ENCODE assay signal across 24 mouse cellular contexts in the genomic region with DNA sequence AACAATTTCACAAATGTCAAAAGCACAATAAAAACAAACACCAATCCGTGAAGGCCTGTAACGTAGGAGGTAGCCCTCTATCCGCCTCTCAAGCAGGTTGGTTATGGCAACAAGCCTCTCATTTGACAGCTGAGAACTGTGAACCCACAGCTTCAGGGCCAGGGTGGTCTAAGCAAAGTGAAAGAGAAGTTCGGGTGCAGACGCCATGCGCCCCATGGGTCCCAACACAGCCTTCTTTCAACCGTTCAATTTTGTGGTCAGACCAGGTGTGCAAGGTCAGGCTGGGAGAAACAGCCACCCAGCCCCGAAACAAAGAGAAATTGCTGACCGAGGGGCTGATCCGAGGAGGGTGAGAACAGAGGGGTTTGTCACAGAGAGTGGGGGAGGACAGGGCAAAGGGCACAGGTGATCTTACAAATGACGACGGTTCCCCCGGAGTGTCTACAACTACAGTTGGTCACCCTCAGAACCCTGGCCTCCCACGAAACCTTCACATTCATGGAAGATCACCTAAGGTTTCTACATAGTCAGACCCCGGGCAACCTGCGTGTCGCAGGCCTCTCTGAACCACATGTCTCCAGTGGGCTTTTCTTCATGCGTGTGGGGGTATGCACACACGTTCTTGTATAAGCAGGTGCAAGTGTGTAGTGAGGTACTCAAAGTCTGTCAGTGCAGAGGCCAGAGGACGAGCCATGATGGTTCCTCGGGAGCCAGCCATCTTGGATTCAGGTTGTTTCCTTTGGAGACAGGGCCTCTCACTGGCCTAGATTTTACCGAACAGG.
DNase-seq lines count a peak whose midpoint lies in the region; ATAC-seq and TF ChIP-seq lines count a peak whose summit lies in the region.
"Had no signal": no experiment of that assay in that cellular context is flagged by ENCODE, and none has a peak within 500 bp of the region (broad histone marks: within the 10 kb centered on the region; RNA-seq: fewer than 3 reads in every experiment).

No protein-coding gene starts in this region.

- no peak for ATAC-seq in heart, postnatal 0 days (ENCODE audit: insufficient read depth, low read depth)
- ATAC-seq in forebrain, embryonic 16.5 days: no peak
- ATAC-seq in CD4-positive, CD25-positive, alpha-beta regulatory T cell, adult 4 months: no peak
- ATAC-seq: hindbrain, embryonic 16.5 days; intestine, embryonic 16.5 days had no signal

- H3K4me3 ChIP-seq in heart, postnatal 0 days (ENCODE audit: low read depth, low read length): no peak overlapping the region
- H3K4me3 ChIP-seq in forebrain, embryonic 16.5 days (replicated peaks; ENCODE audit: low read length): no peak overlapping the region
- H3K4me3 ChIP-seq: heart, embryonic 13.5 days; left cerebral cortex, adult 2 months; limb, embryonic 15.5 days; midbrain, embryonic 12.5 days had no signal

- DNase-seq in heart, postnatal 0 days (ENCODE audit: low spot score): no peak
- no peak for DNase-seq in heart, postnatal 10 days
- DNase-seq in thymus, adult 18-20 months: peak; percentile 58 to 77
- peak; percentile 69 to 81 for DNase-seq in thymus, postnatal 36 days
- no peak for DNase-seq in kidney, postnatal 25 days
- DNase-seq: adrenal gland, postnatal 25 days; B cell, adult 2 months; cerebellum, adult 8-10 months; gastrocnemius, postnatal 25 days; heart, adult 18-20 months; heart, postnatal 4 days; kidney, adult 9 months; kidney, postnatal 4 days; left cerebral cortex, postnatal 4 days; lung, embryonic 14.5 days had no signal

- TF ChIP-seq CTCF in heart, postnatal 0 days (IDR thresholded peaks at IDR 0.05; ENCODE audit: low read depth): no peak

- no peak for TF ChIP-seq EP300 in heart, postnatal 0 days (IDR thresholded peaks at IDR 0.05; ENCODE audit: low read depth)

- intact Hi-C loops in heart, postnatal 10 days (cut with DNase I): no loop called here

- H3K4me1 ChIP-seq in heart, postnatal 0 days (ENCODE audit: control insufficient read depth, insufficient read depth): peaks cover 22% of the 10 kb centered on the region
- H3K4me1 ChIP-seq in forebrain, embryonic 16.5 days (replicated peaks; ENCODE audit: control insufficient read depth, insufficient read depth, low read length): peaks cover 88% of the 10 kb centered on the region

- H3K9ac ChIP-seq in heart, postnatal 0 days (replicated peaks; ENCODE audit: low read depth, low read length): no peak overlapping the region
- H3K9ac ChIP-seq in forebrain, embryonic 16.5 days (replicated peaks; ENCODE audit: low read depth, low read length): no peak overlapping the region
- H3K9ac ChIP-seq: heart, embryonic 13.5 days; limb, embryonic 15.5 days; liver, embryonic 14.5 days; lung, embryonic 14.5 days; midbrain, embryonic 12.5 days had no signal

- WGBS in heart, postnatal 0 days: 91% methylated on average over 22 of the region's 22 CpGs
- WGBS in forebrain, embryonic 16.5 days: 91% methylated on average over 22 of the region's 22 CpGs

- no peaks in the 10 kb centered on the region for H3K9me3 ChIP-seq in heart, postnatal 0 days (replicated peaks; ENCODE audit: control insufficient read depth, low read length)
- no peaks in the 10 kb centered on the region for H3K9me3 ChIP-seq in forebrain, embryonic 16.5 days (ENCODE audit: control insufficient read depth, low read length)
- H3K9me3 ChIP-seq: heart, embryonic 13.5 days; limb, embryonic 15.5 days; midbrain, embryonic 12.5 days had no signal

- H3K4me2 ChIP-seq in heart, postnatal 0 days (ENCODE audit: low read depth, low read length): no peak overlapping the region
- no peak overlapping the region for H3K4me2 ChIP-seq in forebrain, embryonic 16.5 days (ENCODE audit: low read length)
- H3K4me2 ChIP-seq: heart, embryonic 13.5 days; limb, embryonic 15.5 days; lung, embryonic 14.5 days; midbrain, embryonic 12.5 days had no signal

- peaks cover 4% of the 10 kb centered on the region; the same call in 1 of the 2 replicates for H3K27me3 ChIP-seq in heart, postnatal 0 days (ENCODE audit: control insufficient read depth, insufficient read depth, low read length)
- no peaks in the 10 kb centered on the region for H3K27me3 ChIP-seq in forebrain, embryonic 16.5 days (replicated peaks; ENCODE audit: control insufficient read depth, insufficient read depth, low read length)
- H3K27me3 ChIP-seq: limb, embryonic 15.5 days; midbrain, embryonic 12.5 days had no signal

- H3K36me3 ChIP-seq in heart, postnatal 0 days (replicated peaks; ENCODE audit: control insufficient read depth, insufficient read depth, low read length): no peaks in the 10 kb centered on the region; the same call in 1 of the 2 replicates
- H3K36me3 ChIP-seq in forebrain, embryonic 16.5 days (ENCODE audit: control insufficient read depth, insufficient read depth): no peaks in the 10 kb centered on the region
- H3K36me3 ChIP-seq: heart, embryonic 13.5 days; limb, embryonic 15.5 days; midbrain, embryonic 12.5 days had no signal

- peak overlapping the region; percentile 30; the same call in 1 of the 2 replicates for H3K27ac ChIP-seq in heart, postnatal 0 days (ENCODE audit: low read depth)
- H3K27ac ChIP-seq in forebrain, embryonic 16.5 days (ENCODE audit: low read length): peak overlapping the region; percentile 25
- H3K27ac ChIP-seq: heart, embryonic 13.5 days; limb, embryonic 15.5 days; liver, embryonic 14.5 days had no signal

Comparison
In these comparisons a context has a peak if more than half of its experiments do, and no peak if none do; other contexts are left out.
1. DNase-seq: peak in thymus, adult 18-20 months (2 of 2) and thymus, postnatal 36 days (2 of 2); none in heart, postnatal 0 days (single experiment), heart, postnatal 10 days (0 of 2) and kidney, postnatal 25 days (0 of 2).